Mouse (Mus musculus) forebrain, embryonic 11.5 days (tissue): ENCODE results near the gene Inca1. TPM values are rescaled to one million over a fixed set of nuclear protein-coding genes. Genes with fewer than 3 reads are reported as not detected.

Experiments used
- ATAC-seq: fragments of 200-750 bp; cut with Nextera tagmentation; replicated peaks from 2 replicates; pipeline ENCODE4 v1.8.0; 2017; ENCODE audit warnings: moderate TSS enrichment; ENCODE audit not compliant: low FRiP score
- DNase-seq: peaks from one replicate; pipeline ENCODE4 v3.0.0-alpha.2; 2017; ENCODE audit warnings: low spot score
- H3K27ac ChIP-seq: fragments of 300-500 bp; sonication (generic); 2 replicates; pipeline ENCODE4 v1.5.1; 2014; ENCODE audit warnings: low read depth, low read length
- H3K27me3 ChIP-seq: fragments of 300-500 bp; sonication (generic); 2 replicates; pipeline ENCODE4 v1.6.1; 2014; ENCODE audit warnings: mild to moderate bottlenecking, low read length, mixed read lengths; ENCODE audit not compliant: control insufficient read depth, insufficient read depth
- H3K36me3 ChIP-seq: fragments of 300-500 bp; sonication (generic); 2 replicates; pipeline ENCODE4 v1.6.1; 2014; ENCODE audit warnings: mild to moderate bottlenecking, low read length, moderate library complexity, mixed read lengths; ENCODE audit not compliant: control insufficient read depth, insufficient read depth
- H3K4me1 ChIP-seq: fragments of 300-500 bp; sonication (generic); replicated peaks from 2 replicates; pipeline ENCODE4 v1.6.1; 2014; ENCODE audit warnings: low read length, mixed read lengths; ENCODE audit not compliant: control insufficient read depth, insufficient read depth
- H3K4me2 ChIP-seq: fragments of 300-500 bp; sonication (generic); 2 replicates; pipeline ENCODE4 v1.6.1; 2014; ENCODE audit warnings: low read depth, mild to moderate bottlenecking, low read length, moderate library complexity, mixed read lengths; ENCODE audit not compliant: severe bottlenecking
- H3K4me3 ChIP-seq: fragments of 300-500 bp; sonication (generic); 2 replicates; pipeline ENCODE4 v1.5.1; 2014; ENCODE audit warnings: low read depth, low read length
- H3K9ac ChIP-seq: fragments of 300-500 bp; sonication (generic); 2 replicates; pipeline ENCODE4 v1.6.1; 2014; ENCODE audit warnings: low read length
- H3K9me3 ChIP-seq: fragments of 300-500 bp; sonication (generic); 2 replicates; pipeline ENCODE4 v1.6.1; 2016; ENCODE audit warnings: low read length, mixed read lengths; ENCODE audit not compliant: control insufficient read depth
- WGBS: fragments of 180-500 bp; shearing (Covaris S2); extraction: QIAGEN DNeasy Blood & Tissue Kit; methylation state at CpG from one replicate; pipeline ENCODE4 v1.1.7; 2014; 5-methylcytosine and 5-hydroxymethylcytosine counted together
- polyA plus RNA-seq: library from polyadenylated mRNA; unstranded; fragments of >200 nt; fragmentation: Nextera tagmentation; extraction: Ambion mirVana; gene quantifications from 2 replicates; pipeline ENCODE4 v1.2.1, GENCODE M21; 2014

Inca1 gene
- polyA plus RNA-seq, 1 experiment from 2014 or later: 0.65 TPM

DNA sequence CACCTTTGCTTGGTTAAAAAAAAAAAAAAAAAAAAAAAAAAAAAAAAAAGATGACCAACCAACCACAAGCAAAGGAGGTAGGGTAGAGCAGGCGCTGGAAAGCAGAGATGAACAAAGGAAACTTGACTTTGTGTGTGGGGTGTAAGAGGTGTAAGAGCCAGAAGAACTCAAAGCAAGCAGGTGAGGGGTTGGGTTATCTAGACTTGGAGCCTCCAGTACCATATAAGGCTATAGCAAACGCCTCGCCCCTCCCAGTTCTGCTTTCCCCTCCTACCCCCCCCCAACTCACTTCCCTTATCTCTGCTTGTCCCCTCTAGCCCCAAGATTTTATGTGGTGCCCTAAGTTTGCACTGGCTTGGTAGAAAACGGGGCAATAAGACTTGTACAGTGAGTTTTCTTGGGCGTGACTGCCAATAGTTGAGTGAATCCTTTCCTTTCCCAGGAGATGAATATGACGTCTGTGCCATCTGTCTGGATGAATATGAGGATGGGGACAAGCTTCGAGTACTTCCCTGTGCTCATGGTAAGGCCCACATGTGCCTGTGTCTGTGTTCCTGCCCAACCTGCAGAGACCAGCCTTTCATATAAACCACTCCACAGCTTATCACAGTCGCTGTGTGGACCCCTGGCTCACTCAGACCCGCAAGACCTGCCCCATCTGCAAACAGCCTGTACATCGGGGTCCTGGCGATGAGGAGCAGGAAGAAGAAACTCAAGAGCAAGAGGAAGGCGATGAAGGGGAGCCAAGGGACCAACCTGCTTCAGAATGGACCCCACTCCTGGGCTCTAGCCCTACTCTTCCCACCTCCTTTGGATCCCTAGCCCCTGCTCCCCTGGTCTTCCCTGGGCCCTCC, 49.4 kb downstream of the Inca1 start:
- Histone ChIP-seq H3K4me3 (no peak overlapping the region), H3K27me3 (no peaks in the 10 kb centered on the region), H3K4me1 (peaks cover 29% of the 10 kb centered on the region), H3K4me2 (no peak overlapping the region), H3K9me3 (no peaks in the 10 kb centered on the region), H3K36me3 (peaks cover 21% of the 10 kb centered on the region), H3K27ac (no peak overlapping the region), H3K9ac (no peak overlapping the region)
- DNase-seq (peak; percentile 46), ATAC-seq (no peak)
- 86% methylated on average over 11 of the region's 12 CpGs for WGBS

DNA sequence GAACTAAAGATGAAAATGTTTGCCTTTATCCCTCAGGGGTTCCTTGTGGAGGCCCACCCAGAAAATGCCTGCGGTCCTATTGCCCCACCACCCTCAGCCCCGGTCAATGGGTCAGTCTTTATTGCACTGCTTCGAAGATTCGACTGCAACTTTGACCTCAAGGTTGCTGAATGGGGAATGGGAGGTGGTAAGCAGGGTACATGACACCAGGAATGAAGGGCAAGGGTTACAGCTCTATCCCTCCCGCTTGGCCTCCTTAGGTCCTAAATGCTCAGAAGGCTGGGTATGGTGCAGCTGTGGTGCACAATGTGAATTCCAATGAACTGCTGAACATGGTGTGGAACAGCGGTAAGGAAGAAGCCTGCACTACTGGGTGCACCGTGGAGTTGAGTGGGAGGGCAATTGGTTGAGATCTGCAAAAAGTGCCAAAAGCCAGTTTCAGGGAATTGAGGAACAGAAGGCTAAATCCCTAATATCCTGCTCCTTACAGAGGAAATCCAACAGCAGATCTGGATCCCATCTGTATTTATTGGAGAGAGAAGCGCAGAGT, 50.7 kb downstream of the Inca1 start:
- peaks cover 29% of the 10 kb centered on the region for H3K4me1 ChIP-seq
- no peak for ATAC-seq
- H3K9ac ChIP-seq: no peak overlapping the region
- H3K4me3 ChIP-seq: no peak overlapping the region
- WGBS: 85% methylated on average over 8 of the region's 8 CpGs
- peaks cover 24% of the 10 kb centered on the region for H3K36me3 ChIP-seq
- H3K27me3 ChIP-seq: no peaks in the 10 kb centered on the region
- no peak overlapping the region for H3K27ac ChIP-seq
- no peak for DNase-seq
- H3K4me2 ChIP-seq: no peak overlapping the region
- H3K9me3 ChIP-seq: no peaks in the 10 kb centered on the region

DNA sequence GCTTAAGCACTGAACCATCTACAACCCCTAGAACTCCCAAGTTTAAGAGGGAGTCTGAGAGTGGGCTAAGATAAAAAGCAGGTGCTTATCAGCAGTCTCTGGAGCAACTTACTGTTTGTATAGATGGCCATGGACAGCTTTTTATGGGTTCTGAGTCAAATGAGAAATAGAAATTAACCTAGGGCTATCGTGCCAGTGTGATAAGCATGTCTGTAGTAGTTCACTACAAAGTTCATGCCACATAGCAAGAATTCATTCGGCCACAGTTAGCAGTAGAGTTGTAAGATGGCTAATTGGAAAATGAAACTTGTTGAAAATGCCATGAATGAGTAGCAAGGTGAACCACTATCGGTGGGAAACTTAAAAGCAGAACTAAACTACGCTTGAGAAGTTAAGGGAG, 51.4 kb downstream of the Inca1 start:
- no peak for DNase-seq
- H3K4me3 ChIP-seq: peak overlapping the region; percentile 60; the same call in 1 of the 2 replicates
- no peak overlapping the region for H3K27ac ChIP-seq
- H3K4me2 ChIP-seq: peak overlapping the region; percentile 81; the same call in 1 of the 2 replicates
- H3K9ac ChIP-seq: no peak overlapping the region; the same call in 1 of the 2 replicates
- 90% methylated on average over 4 of the region's 4 CpGs for WGBS
- no peaks in the 10 kb centered on the region for H3K27me3 ChIP-seq
- ATAC-seq: no peak
- H3K9me3 ChIP-seq: no peaks in the 10 kb centered on the region
- H3K36me3 ChIP-seq: peaks cover 24% of the 10 kb centered on the region
- peaks cover 29% of the 10 kb centered on the region for H3K4me1 ChIP-seq

DNA sequence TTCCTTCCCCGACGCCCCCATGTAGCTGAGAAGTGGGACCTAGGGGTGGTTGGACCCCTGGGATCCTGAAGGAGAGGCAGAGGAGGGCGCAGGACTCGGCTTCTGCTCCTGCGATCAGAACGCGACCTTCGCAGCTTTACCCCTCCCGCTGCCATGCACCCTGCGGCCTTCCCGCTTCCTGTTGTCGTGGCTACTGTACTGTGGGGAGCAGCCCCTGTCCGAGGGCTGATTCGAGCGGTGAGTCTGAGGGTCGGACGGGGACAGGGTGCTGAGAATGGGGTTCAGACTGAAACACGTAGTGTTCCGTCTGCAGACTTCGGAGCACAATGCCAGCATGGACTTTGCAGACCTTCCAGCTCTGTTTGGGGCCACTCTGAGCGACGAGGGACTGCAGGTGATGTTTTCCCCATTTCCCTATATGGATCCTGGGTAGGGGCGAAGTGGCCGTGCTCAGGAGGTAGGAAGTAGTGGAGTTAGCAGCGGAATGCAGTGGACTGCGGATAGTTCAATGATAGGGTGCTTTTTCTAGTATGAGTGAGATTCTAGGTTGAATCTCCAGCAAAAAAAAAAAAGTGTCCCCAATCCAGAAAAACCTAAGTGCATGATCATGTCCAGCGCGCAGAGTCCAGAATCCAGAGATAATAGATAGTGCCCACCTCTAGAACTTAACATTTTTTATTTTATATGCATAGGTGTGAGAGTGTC, 52.1 kb downstream of the Inca1 start:
- H3K36me3 ChIP-seq: peaks cover 24% of the 10 kb centered on the region

GRCm38 (mm10) chr11:70646691-70647650, 53.0 kb downstream of the Inca1 start, which contains the start of the genes Rnf167 and Slc25a11:
Gene Rnf167, plus strand, starts transcription at chr11:70647235.
Gene Slc25a11, minus strand, starts transcription at chr11:70647479.
- H3K4me1 ChIP-seq: peaks cover 23% of the 10 kb centered on the region; the same call in 1 of the 2 replicates
- ATAC-seq: peak; percentile 82
- peak within 1 kb of the TSS; percentile 86 for H3K27ac ChIP-seq
- peak; percentile 98 for DNase-seq
- peak within 1 kb of the TSS; percentile 60 for H3K4me3 ChIP-seq
- WGBS: under 1% methylated on average over 63 of the region's 63 CpGs
- no peaks in the 10 kb centered on the region for H3K27me3 ChIP-seq
- H3K36me3 ChIP-seq: peaks cover 24% of the 10 kb centered on the region
- H3K9ac ChIP-seq: peak within 1 kb of the TSS; percentile 94
- H3K9me3 ChIP-seq: no peaks in the 10 kb centered on the region
- peak within 1 kb of the TSS; percentile 87 for H3K4me2 ChIP-seq

More for the DNA sequence above, 52.1 kb downstream of the Inca1 start:
- ATAC-seq (peak; percentile 21; the same call in 1 of the 2 replicates), DNase-seq (peak; percentile 73)
- Histone ChIP-seq H3K4me2 (peak overlapping the region; percentile 81), H3K27ac (peak overlapping the region; percentile 86), H3K4me3 (peak overlapping the region; percentile 60), H3K4me1 (peaks cover 27% of the 10 kb centered on the region), H3K9ac (peak overlapping the region; percentile 65), H3K9me3 (no peaks in the 10 kb centered on the region), H3K27me3 (no peaks in the 10 kb centered on the region)
- WGBS: 6% methylated on average over 28 of the region's 28 CpGs

DNA sequence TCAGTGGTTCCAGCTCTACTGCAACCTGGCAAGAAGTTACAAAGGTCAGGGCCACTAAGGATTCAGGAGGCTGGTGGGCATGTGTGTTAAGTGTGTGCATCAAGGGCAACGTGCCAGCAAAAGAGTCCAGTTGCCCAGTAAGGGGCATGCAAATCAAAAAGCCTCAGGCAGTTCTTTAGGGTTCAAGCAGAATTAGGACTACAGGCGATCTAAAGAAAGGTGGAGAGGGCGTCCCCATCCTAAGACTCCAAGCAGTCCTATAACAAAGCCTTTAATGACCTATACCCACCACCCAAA, 53.7 kb downstream of the Inca1 start:
- Histone ChIP-seq H3K27me3 (no peaks in the 10 kb centered on the region), H3K27ac (peak overlapping the region; percentile 77), H3K4me3 (peak overlapping the region; percentile 60), H3K4me1 (peaks cover 19% of the 10 kb centered on the region; the same call in 1 of the 2 replicates), H3K9ac (peak overlapping the region; percentile 94), H3K4me2 (peak overlapping the region; percentile 87), H3K9me3 (no peaks in the 10 kb centered on the region), H3K36me3 (peaks cover 22% of the 10 kb centered on the region)
- ATAC-seq (no peak), DNase-seq (no peak)
- 19% methylated on average over 3 of the region's 3 CpGs for WGBS

GRCm38 (mm10) chr11:70645461-70646258, 54.3 kb downstream of the Inca1 start:
- peak overlapping the region; percentile 60 for H3K4me3 ChIP-seq
- ATAC-seq: no peak
- no peaks in the 10 kb centered on the region for H3K9me3 ChIP-seq
- peak overlapping the region; percentile 94 for H3K9ac ChIP-seq
- peak overlapping the region; percentile 87 for H3K4me2 ChIP-seq
- 92% methylated on average over 12 of the region's 12 CpGs for WGBS
- H3K4me1 ChIP-seq: peaks cover 18% of the 10 kb centered on the region; the same call in 1 of the 2 replicates
- H3K27ac ChIP-seq: peak overlapping the region; percentile 77; the same call in 1 of the 2 replicates
- H3K36me3 ChIP-seq: peaks cover 16% of the 10 kb centered on the region
- DNase-seq: no peak
- H3K27me3 ChIP-seq: no peaks in the 10 kb centered on the region
